Mouse (Mus musculus) neural tube, embryonic 10.5 days (tissue): ENCODE results near the gene Pcdh19.
"Not testable (repeated sequence)": the region's sequence is repeated elsewhere in the genome, so short reads cannot be mapped to it uniquely, and the experiment has no call there.

Experiments
- DNase-seq: peaks from one replicate; pipeline ENCODE4 v3.0.0-alpha.2; 2017; ENCODE audit warnings: low spot score; ENCODE audit errors: extremely low spot score

The Pcdh19 gene

DNA sequence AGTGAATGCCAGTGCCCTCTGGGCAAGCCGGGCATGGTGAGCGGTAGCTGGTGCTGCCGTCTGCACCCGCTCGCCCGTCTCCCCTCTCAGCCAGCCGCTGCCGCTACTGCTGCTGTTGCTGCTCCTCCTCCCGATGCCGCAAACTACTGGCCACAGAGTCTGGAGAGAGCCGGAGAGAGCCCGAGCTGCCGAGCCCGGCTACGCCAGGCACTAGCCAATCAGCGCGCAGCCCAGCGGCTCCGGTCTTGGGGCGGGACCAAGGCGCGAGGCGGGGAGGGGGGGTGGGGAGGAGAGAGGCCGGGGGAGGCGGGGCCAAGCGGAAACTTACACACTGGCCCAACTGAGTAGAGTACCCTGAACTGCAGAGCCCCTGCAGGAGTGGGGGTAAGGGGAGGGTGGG lies at the start of gene Pcdh19:
TSS of gene Pcdh19 (minus strand) at position 148 of the 400 bp plus-strand sequence.
- peak; percentile 76 for DNase-seq

- no peak for DNase-seq
Observed at GRCm38 (mm10) chrX:133735871-133736270, 47.1 kb upstream of the Pcdh19 start.

- peak; percentile 17 for DNase-seq
Observed at GRCm38 (mm10) chrX:133734984-133735383, 46.2 kb upstream of the Pcdh19 start.

DNA sequence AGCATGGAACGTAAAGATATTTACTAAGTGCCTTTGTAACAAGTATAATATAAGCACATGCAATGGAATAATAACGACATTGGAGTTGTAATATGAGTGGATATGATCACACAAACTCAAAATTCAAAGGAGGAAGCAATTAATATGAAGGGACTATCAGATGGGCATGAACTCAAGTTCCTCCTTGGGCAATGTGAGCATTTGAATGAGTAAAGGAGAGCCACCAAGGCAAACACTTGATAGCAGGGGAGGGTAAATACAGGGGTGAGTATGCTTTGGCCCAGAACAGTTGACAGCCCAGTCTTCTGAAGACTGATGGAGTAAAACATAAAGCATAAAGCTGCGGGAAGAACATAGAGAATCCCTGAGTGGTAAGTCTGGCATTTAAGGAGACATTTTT lies 32.7 kb upstream of the Pcdh19 start:
- DNase-seq = no peak

GRCm38 (mm10) chrX:133710621-133711020 lies 21.8 kb upstream of the Pcdh19 start:
- DNase-seq = no peak

DNA sequence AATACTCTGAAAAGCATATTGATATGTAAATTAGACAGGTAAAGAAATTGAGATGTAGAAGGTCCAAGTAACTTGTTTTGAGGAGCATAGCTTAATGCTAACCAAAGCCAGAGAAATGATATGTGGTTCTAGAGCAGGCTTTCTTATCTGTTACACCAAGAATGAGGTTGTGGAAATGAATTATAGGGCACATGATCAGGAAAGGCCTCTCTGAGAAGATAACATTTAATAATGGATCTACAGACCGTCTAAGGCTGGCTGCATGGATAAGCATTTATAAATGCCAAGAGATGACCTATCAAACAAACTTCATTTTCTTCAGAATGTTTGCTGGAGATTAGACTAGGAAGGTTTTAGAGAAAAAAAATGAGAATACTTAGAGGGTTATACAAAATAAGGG lies 14.1 kb upstream of the Pcdh19 start:
- no peak for DNase-seq

GRCm38 (mm10) chrX:133697871-133698270 lies 9.1 kb upstream of the Pcdh19 start:
- DNase-seq = not testable (repeated sequence)

- DNase-seq = no peak
Observed at GRCm38 (mm10) chrX:133696461-133696860, 7.7 kb upstream of the Pcdh19 start.

DNA sequence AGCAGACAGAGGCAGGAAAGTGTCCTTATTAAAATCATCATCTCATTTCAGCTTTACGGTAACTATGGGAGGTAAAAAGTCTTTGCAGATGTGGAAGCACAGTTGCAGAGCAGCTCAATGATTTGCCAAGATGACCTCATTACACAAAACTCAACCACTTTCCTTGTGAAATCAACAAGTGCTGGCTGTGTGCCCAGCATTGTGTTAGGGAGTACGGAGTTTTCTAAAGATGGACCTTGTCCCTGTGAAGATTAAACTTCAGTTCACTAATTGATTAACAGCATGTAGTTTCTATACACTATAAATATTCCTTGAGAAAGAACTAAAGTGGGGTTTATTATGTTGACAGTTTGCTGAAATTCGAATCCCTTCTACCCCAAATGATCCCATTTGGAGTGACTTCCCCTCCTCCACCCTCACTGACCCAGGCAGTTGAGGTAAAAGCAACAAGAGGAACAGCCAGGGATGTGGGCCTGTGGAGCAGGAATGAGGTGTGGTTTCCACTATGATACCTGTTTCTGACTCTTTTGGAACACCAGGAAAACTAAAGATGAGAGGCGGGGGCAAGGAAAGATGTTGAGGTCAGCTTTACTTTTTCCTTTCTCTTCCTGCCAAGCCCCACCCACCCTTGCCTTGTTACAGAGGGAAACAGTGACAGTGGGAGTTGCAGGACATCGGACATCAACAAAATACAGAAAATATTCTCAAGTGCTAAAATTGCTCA lies 4.4 kb upstream of the Pcdh19 start:
- DNase-seq = no peak

GRCm38 (mm10) chrX:133692392-133692790 lies 3.6 kb upstream of the Pcdh19 start:
- DNase-seq = no peak

- peak; percentile 28 for DNase-seq
Observed at GRCm38 (mm10) chrX:133691581-133692391, 3.0 kb upstream of the Pcdh19 start.

DNA sequence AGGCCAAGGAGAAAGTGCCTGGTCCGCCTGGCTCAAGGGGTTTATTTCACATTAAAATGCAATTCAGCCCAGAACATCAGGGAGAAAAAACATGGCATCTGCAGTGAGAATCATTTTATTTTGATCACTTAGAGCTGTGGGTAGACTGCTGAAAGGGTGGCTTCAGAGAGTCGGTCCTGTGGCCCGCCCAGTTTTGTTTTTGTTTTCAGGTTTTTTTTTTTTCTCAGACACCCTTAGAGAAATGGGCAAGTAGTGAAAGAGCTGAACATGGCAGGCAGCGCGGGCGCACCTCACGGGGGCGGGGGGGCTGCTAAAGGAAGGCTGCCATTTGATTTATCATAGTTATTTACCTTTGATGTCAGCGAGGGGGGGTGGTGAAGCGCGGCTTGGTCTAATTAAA lies 2.0 kb upstream of the Pcdh19 start:
- no peak for DNase-seq

- peak; percentile 55 for DNase-seq
Observed at GRCm38 (mm10) chrX:133689576-133690250, 926 bp upstream of the Pcdh19 start.

GRCm38 (mm10) chrX:133688156-133688555 lies 631 bp downstream of the Pcdh19 start:
- peak; percentile 55 for DNase-seq

- DNase-seq = peak; percentile 44
Observed at GRCm38 (mm10) chrX:133687666-133688151, 1.1 kb downstream of the Pcdh19 start.

GRCm38 (mm10) chrX:133686533-133687311 lies 2.1 kb downstream of the Pcdh19 start:
- DNase-seq = peak; percentile 39

GRCm38 (mm10) chrX:133685572-133685971 lies 3.2 kb downstream of the Pcdh19 start:
- DNase-seq = no peak

DNA sequence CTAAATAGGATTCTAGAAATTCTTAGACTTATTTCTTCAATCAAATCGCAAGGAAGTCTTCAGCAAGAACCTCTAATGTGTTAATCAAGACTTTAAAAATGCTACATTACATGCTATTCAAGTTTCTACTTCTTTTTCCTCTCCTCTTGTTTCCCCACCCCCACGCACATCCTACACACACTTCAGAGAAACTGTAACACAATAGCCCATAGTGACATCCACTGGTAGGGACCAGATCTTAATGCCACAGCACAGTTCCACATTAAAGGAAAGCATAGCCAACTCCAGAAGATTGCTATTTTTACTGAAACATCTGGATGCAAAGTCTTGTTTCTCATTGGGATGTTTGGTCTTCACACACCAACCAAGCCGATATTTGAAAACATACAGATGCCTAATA lies 4.8 kb downstream of the Pcdh19 start:
- DNase-seq = no peak

- no peak for DNase-seq
Observed at GRCm38 (mm10) chrX:133675121-133675520, 13.7 kb downstream of the Pcdh19 start.

DNA sequence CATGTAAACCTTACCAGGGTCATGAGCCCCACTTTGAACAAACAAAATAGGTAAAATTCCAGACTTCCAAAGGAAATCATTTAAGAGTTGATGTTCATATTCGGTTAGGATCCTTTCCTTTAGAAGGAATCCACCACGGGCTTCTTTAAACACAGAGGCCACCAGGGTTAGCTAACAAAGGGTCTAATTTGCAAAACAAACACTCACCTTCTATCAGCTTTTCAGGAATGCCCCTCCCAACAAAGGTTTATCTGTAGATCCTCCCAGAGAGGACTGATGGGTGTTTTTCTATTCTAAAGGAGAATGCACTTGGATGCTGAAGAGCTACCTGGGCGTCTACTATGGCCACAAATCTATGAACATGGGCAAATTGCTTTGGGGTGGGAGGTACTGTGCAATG lies 15.0 kb downstream of the Pcdh19 start:
- no peak for DNase-seq

DNA sequence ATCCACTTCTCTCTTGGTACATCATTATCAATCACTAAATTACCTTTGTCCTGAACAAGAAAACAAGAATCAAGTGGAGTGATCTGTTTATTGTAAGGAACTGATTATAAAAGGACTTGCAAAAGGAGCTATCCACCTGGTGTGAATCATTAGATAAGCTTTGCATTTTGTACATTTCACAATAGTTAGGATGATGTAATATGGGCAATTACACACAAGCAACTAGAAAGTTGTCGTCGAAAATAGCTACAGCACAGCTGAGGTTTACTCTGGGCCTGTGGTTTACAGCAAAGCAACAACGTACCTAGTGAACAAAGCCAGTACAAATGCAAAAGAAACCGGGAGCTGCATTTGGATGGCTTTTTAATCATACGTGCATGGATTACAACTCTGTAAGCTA lies 28.7 kb downstream of the Pcdh19 start:
- no peak for DNase-seq
